Mouse (Mus musculus): ENCODE measurements at regions not wholly inside any gene's neighbourhood (a gene's known extent, or its start where the extent isn't known, plus 50 kb on each side); places are given as distances from the start of the nearest gene placed in this dataset.

DNA sequence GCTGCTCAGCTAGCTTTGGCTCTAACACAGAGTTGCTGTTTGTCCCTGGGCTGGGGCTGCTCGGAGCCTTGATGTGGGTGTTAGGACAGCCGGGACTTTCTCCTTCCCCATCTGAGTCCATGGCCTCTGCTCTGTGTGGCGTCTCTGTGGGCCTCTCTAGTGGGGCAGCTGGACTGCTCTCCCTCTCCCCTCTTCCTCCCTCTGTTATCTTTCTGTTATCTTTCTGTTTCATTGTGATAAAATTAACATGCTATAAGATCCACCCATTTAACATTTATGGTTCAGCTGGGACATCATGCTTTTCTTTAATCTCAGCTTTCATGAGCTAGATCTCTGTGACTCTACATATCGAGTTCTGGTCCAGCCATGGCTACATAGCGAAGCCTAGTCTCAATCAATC, 105.9 kb upstream of the Max start:
- no peaks in the 10 kb centered on the region for H3K9me3 ChIP-seq (replicated peaks)
- no peak for ATAC-seq (ENCODE audit: insufficient read depth)
- H3K36me3 ChIP-seq (replicated peaks) = no peaks in the 10 kb centered on the region
- 46% methylated on average over 5 of the region's 5 CpGs for WGBS (ENCODE audit: insufficient replicate concordance)
- H3K4me3 ChIP-seq (replicated peaks) = no peak overlapping the region
- H3K4me1 ChIP-seq (replicated peaks) = peaks cover 3% of the 10 kb centered on the region; the same call in 1 of the 2 replicates
- no peak overlapping the region for H3K27ac ChIP-seq (replicated peaks)
- no peak overlapping the region for H3K9ac ChIP-seq
- H3K4me2 ChIP-seq = no peak overlapping the region
- no peaks in the 10 kb centered on the region for H3K27me3 ChIP-seq

DNA sequence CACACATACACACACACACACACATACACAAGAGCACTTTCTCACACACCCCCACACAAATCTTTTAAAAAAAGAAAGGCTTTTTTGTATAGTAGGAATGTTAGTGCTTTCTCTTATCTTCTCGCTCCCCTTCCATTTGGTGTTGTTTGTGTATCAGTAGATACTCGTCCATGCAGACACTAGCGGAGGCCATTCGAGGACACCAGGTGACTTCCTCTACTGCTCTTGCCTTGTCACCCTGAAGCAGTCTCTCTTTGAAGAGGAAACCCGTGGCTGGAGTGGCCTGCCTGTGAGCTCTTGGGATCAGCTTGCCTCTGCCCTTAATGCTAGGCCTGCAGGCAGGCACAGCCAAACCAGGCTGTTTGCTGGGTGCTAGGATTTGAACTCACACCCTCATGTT, 105.1 kb upstream of the Max start:
- Histone ChIP-seq H3K4me3 (replicated peaks) (no peak overlapping the region), H3K27me3 (no peaks in the 10 kb centered on the region), H3K4me1 (replicated peaks) (peaks cover 3% of the 10 kb centered on the region; the same call in 1 of the 2 replicates), H3K9ac (no peak overlapping the region), H3K36me3 (replicated peaks) (no peaks in the 10 kb centered on the region), H3K9me3 (replicated peaks) (no peaks in the 10 kb centered on the region), H3K4me2 (no peak overlapping the region), H3K27ac (replicated peaks) (no peak overlapping the region)
- WGBS (ENCODE audit: insufficient replicate concordance) = 19% methylated on average over 5 of the region's 5 CpGs
- no peak for ATAC-seq (ENCODE audit: insufficient read depth)

DNA sequence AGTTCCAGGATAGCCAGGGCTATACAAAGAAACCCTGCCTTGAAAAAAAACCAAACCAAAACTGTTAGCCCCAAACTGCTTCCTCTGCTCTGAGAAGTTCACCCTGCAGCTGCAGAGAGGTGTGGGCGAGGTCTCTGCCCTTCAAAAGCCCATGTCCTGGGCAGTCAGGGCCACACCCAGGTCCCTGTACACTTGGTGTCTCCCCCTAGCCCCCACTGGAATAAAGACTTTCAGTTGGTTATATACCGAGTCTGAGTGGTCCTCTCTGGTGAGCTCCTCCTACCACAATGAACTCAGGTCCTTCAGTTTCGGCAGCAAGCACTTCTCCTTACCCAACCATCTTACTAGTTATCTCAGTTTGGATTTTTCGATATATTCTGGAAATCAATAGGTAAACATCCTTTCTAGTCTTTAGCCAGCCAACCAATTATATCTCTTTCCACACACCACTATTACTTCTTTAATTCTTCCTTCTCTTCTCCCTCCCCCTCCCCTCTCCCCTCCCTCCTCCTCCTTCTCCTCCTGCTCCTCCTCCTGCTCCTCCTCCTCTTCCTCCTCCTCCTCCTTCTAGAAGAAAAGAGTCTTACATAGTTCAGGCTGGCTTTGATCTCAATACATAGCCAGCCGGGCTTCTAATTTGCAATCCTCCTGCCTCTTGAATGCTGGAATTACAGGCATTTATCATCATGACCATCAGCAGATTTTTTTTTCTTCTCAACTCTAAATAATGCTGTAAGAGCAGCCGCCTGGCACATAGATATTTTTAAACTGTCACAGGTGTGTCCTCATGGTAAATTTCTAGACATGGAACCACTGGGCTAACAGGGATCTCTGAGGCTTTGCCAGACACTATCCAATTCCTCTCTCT, 103.9 kb upstream of the Max start:
- Histone ChIP-seq H3K27me3 (no peaks in the 10 kb centered on the region), H3K4me3 (replicated peaks) (no peak overlapping the region), H3K36me3 (replicated peaks) (no peaks in the 10 kb centered on the region), H3K4me1 (replicated peaks) (peaks cover 10% of the 10 kb centered on the region), H3K9me3 (replicated peaks) (no peaks in the 10 kb centered on the region), H3K27ac (replicated peaks) (no peak overlapping the region), H3K9ac (no peak overlapping the region), H3K4me2 (no peak overlapping the region)
- WGBS (ENCODE audit: insufficient replicate concordance) = 32% methylated on average over 6 of the region's 6 CpGs
- ATAC-seq (ENCODE audit: insufficient read depth) = no peak

DNA sequence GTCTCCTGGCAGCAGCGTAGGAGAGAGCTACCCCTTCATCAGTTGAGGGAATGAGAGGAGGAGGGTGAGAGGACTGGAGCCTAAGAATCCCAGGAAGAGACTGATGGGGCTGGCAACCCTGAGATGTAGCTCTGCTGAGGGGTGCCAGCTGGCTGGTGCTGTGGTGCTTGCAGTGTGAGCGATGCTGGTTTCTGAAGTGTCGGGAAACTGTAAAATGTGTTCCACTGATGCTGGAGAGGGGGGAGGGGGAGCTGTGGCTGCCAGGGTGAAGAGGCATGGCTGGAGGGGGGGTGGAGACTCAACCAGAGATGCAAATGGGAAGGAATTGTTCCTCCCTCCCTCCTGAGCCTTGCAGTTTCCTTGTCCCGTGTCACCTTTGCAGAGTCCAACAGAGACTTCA, 102.0 kb upstream of the Max start:
- Histone ChIP-seq H3K4me3 (replicated peaks) (no peak overlapping the region), H3K36me3 (replicated peaks) (no peaks in the 10 kb centered on the region), H3K4me2 (no peak overlapping the region), H3K9ac (no peak overlapping the region), H3K27me3 (no peaks in the 10 kb centered on the region), H3K4me1 (replicated peaks) (peaks cover 23% of the 10 kb centered on the region), H3K27ac (replicated peaks) (no peak overlapping the region), H3K9me3 (replicated peaks) (no peaks in the 10 kb centered on the region)
- 52% methylated on average over 4 of the region's 4 CpGs for WGBS (ENCODE audit: insufficient replicate concordance)
- no peak for ATAC-seq (ENCODE audit: insufficient read depth)

- WGBS (ENCODE audit: insufficient replicate concordance) = 76% methylated on average over 5 of the region's 5 CpGs
- no peaks in the 10 kb centered on the region for H3K36me3 ChIP-seq (replicated peaks)
- no peak overlapping the region for H3K4me3 ChIP-seq (replicated peaks)
- H3K9me3 ChIP-seq (replicated peaks) = no peaks in the 10 kb centered on the region
- H3K9ac ChIP-seq = no peak overlapping the region
- no peak overlapping the region for H3K4me2 ChIP-seq
- H3K27ac ChIP-seq (replicated peaks) = no peak overlapping the region
- no peaks in the 10 kb centered on the region for H3K27me3 ChIP-seq
- ATAC-seq (ENCODE audit: insufficient read depth) = no peak
- peaks cover 27% of the 10 kb centered on the region for H3K4me1 ChIP-seq (replicated peaks)
These were observed 99.5 kb upstream of the Max start for GRCm38 (mm10) chr12:77061562-77061847.

DNA sequence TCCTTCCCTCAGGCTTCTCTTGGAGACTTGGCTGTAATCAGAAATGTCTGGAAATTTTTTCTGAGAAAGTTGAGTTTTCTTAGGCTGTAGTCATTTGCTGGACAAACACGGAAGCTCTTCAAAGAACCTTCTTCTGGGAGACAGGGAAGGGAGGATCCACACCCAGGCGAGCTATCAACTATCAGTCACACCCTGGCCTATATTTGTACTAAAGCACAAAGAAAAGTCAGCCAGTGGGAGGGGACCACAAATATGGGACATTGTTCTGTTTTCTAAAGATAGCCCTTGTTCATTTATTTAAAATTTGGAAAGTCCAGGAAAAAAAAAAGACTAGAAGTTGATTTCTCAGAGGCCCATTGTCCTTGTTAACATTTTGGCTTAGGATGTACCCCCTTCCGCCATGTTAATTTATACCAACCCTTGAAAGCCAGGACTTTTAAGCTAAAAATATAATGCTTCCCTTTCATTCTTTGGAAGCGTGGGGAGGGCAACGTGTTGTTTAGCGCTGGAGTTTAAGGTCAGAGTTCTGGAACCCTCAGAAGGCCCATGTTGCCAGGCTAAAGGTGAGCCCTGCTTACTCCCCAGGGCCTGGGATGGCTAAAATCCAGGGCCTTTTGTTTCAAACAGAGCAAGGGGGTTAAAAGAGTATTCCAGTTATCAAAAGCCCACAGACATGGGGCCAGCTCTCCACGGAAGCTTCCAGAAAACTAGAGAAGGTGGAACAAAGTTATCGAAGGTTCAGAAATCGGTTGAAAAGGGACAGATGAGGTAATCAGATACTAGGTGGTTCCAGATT, 99.0 kb upstream of the Max start:
- Histone ChIP-seq H3K27ac (replicated peaks) (0 out of 2 replicates have a peak overlapping the region, but pooled peaks have one; percentile 46), H3K4me3 (replicated peaks) (peak overlapping the region; percentile 49; the same call in 1 of the 2 replicates), H3K36me3 (replicated peaks) (no peaks in the 10 kb centered on the region), H3K27me3 (no peaks in the 10 kb centered on the region), H3K4me2 (peak overlapping the region; percentile 64), H3K9ac (0 out of 2 replicates have a peak overlapping the region, but pooled peaks have one; percentile 15), H3K9me3 (replicated peaks) (no peaks in the 10 kb centered on the region), H3K4me1 (replicated peaks) (peaks cover 29% of the 10 kb centered on the region)
- 49% methylated on average over 9 of the region's 9 CpGs for WGBS (ENCODE audit: insufficient replicate concordance)
- ATAC-seq (ENCODE audit: insufficient read depth) = 0 out of 2 replicates have a peak, but pooled peaks have one; percentile 43

GRCm38 (mm10) chr12:77060060-77060695, 98.2 kb upstream of the Max start:
- Histone ChIP-seq H3K4me3 (replicated peaks) (peak overlapping the region; percentile 49), H3K27me3 (no peaks in the 10 kb centered on the region), H3K4me1 (replicated peaks) (peaks cover 33% of the 10 kb centered on the region), H3K36me3 (replicated peaks) (no peaks in the 10 kb centered on the region), H3K27ac (replicated peaks) (peak overlapping the region; percentile 46), H3K4me2 (peak overlapping the region; percentile 64), H3K9me3 (replicated peaks) (no peaks in the 10 kb centered on the region), H3K9ac (peak overlapping the region; percentile 15; the same call in 1 of the 2 replicates)
- WGBS (ENCODE audit: insufficient replicate concordance) = 5% methylated on average over 16 of the region's 16 CpGs
- no peak for ATAC-seq (ENCODE audit: insufficient read depth)

- no peaks in the 10 kb centered on the region for H3K9me3 ChIP-seq (replicated peaks)
- no peaks in the 10 kb centered on the region for H3K36me3 ChIP-seq (replicated peaks)
- no peak overlapping the region for H3K9ac ChIP-seq
- no peaks in the 10 kb centered on the region for H3K27me3 ChIP-seq
- H3K27ac ChIP-seq (replicated peaks) = no peak overlapping the region
- ATAC-seq (ENCODE audit: insufficient read depth) = no peak; the same call in 1 of the 2 replicates
- 45% methylated on average over 4 of the region's 4 CpGs for WGBS (ENCODE audit: insufficient replicate concordance)
- H3K4me3 ChIP-seq (replicated peaks) = peak overlapping the region; percentile 49
- peak overlapping the region; percentile 64 for H3K4me2 ChIP-seq
- H3K4me1 ChIP-seq (replicated peaks) = peaks cover 33% of the 10 kb centered on the region
These were observed 97.7 kb upstream of the Max start for GRCm38 (mm10) chr12:77059679-77060059.

DNA sequence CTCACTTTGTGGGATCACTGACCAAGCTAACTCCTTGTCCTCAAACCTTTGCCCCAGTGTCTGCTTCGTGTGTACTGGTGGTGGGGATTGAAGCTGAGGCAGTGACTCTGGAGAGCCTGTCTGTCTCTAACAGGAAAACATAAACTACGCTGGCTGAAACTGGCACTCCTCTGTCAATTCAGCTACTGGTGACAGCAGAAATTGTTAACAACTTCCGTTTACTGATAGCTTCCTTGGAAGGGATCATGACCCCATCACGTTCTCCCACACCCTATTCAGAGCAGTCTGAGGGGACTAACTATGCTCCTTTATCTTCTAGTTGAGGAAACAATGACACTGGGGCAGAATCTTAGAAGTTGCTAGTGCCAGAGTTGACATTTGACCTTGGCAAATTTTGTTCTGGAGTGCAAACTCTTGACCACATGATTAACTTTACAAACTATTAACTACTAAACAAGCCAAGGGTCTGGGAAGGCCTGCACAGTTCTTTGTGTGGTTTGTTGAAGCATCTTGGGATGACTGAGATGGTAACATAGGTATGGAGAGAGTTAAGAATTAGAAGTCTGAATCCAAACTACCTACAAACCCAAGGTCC, 96.7 kb upstream of the Max start:
- H3K4me1 ChIP-seq (replicated peaks) = peaks cover 33% of the 10 kb centered on the region
- H3K4me2 ChIP-seq = no peak overlapping the region
- no peak overlapping the region for H3K4me3 ChIP-seq (replicated peaks)
- no peaks in the 10 kb centered on the region for H3K36me3 ChIP-seq (replicated peaks)
- H3K27me3 ChIP-seq = no peaks in the 10 kb centered on the region
- no peaks in the 10 kb centered on the region for H3K9me3 ChIP-seq (replicated peaks)
- H3K9ac ChIP-seq = no peak overlapping the region
- WGBS (ENCODE audit: insufficient replicate concordance) = 15% methylated on average over 4 of the region's 4 CpGs
- ATAC-seq (ENCODE audit: insufficient read depth) = no peak
- H3K27ac ChIP-seq (replicated peaks) = no peak overlapping the region

DNA sequence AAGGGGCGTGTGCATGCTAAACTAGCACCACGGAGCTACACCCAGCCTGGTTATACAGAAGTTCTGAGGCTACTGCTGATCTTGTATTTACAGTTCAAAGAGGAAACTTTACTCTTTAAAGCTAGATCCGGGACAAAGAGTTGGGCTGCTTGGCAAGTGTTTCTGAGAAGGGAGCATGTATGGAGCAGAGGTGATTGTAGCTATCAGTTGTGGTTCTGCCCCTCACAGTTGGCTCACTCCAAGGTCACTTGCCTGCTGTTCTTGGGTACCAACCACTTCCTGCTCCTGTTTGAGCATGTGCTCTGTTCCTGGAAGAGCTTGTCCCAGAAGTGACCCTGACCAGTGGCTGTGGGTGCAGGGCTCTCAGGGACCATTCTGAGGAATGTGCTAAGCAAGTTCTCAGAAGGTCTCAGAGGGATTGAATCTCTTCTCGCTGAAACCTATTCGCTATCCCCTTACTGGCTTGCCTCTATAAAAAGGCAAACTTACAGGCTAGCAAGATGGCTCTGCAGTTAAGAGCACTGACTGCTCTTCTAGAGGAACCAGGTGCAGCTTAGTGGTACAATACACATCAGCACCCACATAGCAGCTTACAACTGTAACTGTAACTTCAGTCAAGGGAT, 94.9 kb upstream of the Max start:
- H3K9me3 ChIP-seq (replicated peaks) = no peaks in the 10 kb centered on the region
- no peak overlapping the region for H3K4me3 ChIP-seq (replicated peaks)
- no peak overlapping the region for H3K4me2 ChIP-seq
- H3K4me1 ChIP-seq (replicated peaks) = peaks cover 33% of the 10 kb centered on the region
- no peak overlapping the region for H3K27ac ChIP-seq (replicated peaks)
- WGBS (ENCODE audit: insufficient replicate concordance) = 30% methylated on average over 5 of the region's 5 CpGs
- H3K27me3 ChIP-seq = no peaks in the 10 kb centered on the region
- no peaks in the 10 kb centered on the region for H3K36me3 ChIP-seq (replicated peaks)
- H3K9ac ChIP-seq = no peak overlapping the region
- ATAC-seq (ENCODE audit: insufficient read depth) = 0 out of 2 replicates have a peak, but pooled peaks have one; percentile 26
